Mouse (Mus musculus) intestine, postnatal 0 days (tissue): ENCODE results near the gene Slc26a5. TPM values are rescaled to one million over a fixed set of nuclear protein-coding genes. Genes with fewer than 3 reads are reported as not detected.

ENCODE experiments used
- ATAC-seq: fragments of 200-750 bp; cut with Nextera tagmentation; 2 replicates; pipeline ENCODE4 v1.8.0; 2017; ENCODE audit warnings: mild to moderate bottlenecking, moderate TSS enrichment, moderate library complexity
- H3K27ac ChIP-seq: fragments of 300-500 bp; sonication (generic); 2 replicates; pipeline ENCODE4 v1.5.1; 2014; ENCODE audit warnings: mild to moderate bottlenecking, low read depth, low read length, moderate library complexity
- H3K27me3 ChIP-seq: fragments of 300-500 bp; sonication (generic); replicated peaks from 2 replicates; pipeline ENCODE4 v1.6.1; 2014; ENCODE audit warnings: low read length, mixed read lengths; ENCODE audit not compliant: control insufficient read depth, insufficient read depth
- H3K36me3 ChIP-seq: fragments of 300-500 bp; sonication (generic); 2 replicates; pipeline ENCODE4 v1.6.1; 2014; ENCODE audit warnings: mild to moderate bottlenecking, moderate library complexity; ENCODE audit not compliant: control insufficient read depth, insufficient read depth
- H3K4me1 ChIP-seq: fragments of 300-500 bp; sonication (generic); replicated peaks from 2 replicates; pipeline ENCODE4 v1.6.1; 2014; ENCODE audit warnings: antibody characterized with exemption, low read length, mixed read lengths; ENCODE audit not compliant: control insufficient read depth, insufficient read depth
- H3K4me2 ChIP-seq: fragments of 300-500 bp; sonication (generic); replicated peaks from 2 replicates; pipeline ENCODE4 v1.6.1; 2014; ENCODE audit warnings: low read depth, mild to moderate bottlenecking, moderate library complexity
- H3K4me3 ChIP-seq: fragments of 300-500 bp; sonication (generic); 2 replicates; pipeline ENCODE4 v1.5.1; 2014; ENCODE audit warnings: low read depth, low read length
- H3K9ac ChIP-seq: fragments of 300-500 bp; sonication (generic); 2 replicates; pipeline ENCODE4 v1.6.1; 2014; ENCODE audit warnings: mild to moderate bottlenecking, low read depth, low read length
- H3K9me3 ChIP-seq: fragments of 300-500 bp; sonication (generic); 2 replicates; pipeline ENCODE4 v1.6.1; 2016; ENCODE audit warnings: mixed run types; ENCODE audit not compliant: control insufficient read depth
- CTCF ChIP-seq: sonication (generic); IDR thresholded peaks from 2 replicates; pipeline ENCODE4 v1.5.1; 2016; ENCODE audit warnings: low read depth, mild to moderate bottlenecking, control low read depth, antibody characterized with exemption, moderate library complexity
- WGBS: fragments of 180-500 bp; shearing (Covaris S2); extraction: QIAGEN DNeasy Blood & Tissue Kit; methylation state at CpG from one replicate; pipeline ENCODE4 v1.1.7; 2014; 5-methylcytosine and 5-hydroxymethylcytosine counted together
- polyA plus RNA-seq: library from polyadenylated mRNA; unstranded; fragments of >200 nt; fragmentation: Nextera tagmentation; extraction: Ambion mirVana; gene quantifications from 2 replicates; pipeline ENCODE4 v1.2.1, GENCODE M21; 2015

The Slc26a5 gene
- polyA plus RNA-seq, 1 experiment from 2014 or later, result 0.07 TPM

DNA sequence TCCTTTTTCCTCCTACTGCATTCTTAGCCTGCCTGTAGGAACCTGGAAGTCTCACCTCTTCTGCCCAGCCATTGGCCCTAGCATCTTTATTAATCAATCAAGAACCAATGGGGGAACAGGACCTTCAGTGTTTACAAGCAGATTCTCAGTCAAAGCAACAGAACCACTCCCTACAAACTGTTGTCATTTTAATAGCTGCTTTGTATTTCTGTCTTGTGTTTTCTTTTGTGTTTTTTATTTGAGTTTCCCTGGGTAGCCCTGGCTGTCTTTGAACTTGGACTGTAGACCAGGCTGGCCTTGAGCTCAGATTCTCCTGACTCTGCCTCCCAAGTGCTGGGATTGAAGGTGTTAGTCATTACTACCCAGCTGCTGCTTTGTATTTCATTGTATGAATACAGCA lies 73.2 kb downstream of the Slc26a5 start:
- no peak for ATAC-seq
- H3K4me2 ChIP-seq, result no peak overlapping the region
- no peaks in the 10 kb centered on the region for H3K9me3 ChIP-seq
- no peak overlapping the region for H3K27ac ChIP-seq
- H3K4me1 ChIP-seq, result no peaks in the 10 kb centered on the region
- peaks cover 20% of the 10 kb centered on the region for H3K36me3 ChIP-seq
- no peak overlapping the region for H3K4me3 ChIP-seq
- H3K27me3 ChIP-seq, result no peaks in the 10 kb centered on the region
- TF ChIP-seq CTCF, result no peak
- no peak overlapping the region for H3K9ac ChIP-seq

DNA sequence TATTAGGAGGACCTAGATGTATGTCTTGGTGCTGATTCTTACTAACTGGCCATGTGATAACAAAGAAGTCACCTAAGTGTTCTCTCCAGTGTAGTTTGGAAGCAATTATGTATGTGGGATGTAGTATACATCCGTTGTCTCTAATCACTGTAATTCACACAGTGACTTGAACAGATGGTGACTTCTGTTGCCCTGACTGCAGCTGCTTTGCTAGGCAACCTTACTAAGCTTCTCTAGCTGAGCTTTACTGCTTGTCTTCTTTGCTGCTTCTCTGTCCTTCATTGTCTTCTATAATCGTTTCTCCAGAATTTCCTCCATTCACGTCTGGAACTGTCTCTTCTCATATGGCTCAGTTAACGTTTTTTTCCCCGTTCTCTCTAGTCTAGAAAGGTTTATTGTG lies 76.3 kb downstream of the Slc26a5 start:
- no peaks in the 10 kb centered on the region for H3K27me3 ChIP-seq
- H3K9ac ChIP-seq, result no peak overlapping the region
- no peaks in the 10 kb centered on the region for H3K9me3 ChIP-seq
- no peak overlapping the region for H3K4me3 ChIP-seq
- TF ChIP-seq CTCF, result no peak
- H3K4me1 ChIP-seq, result no peaks in the 10 kb centered on the region
- H3K4me2 ChIP-seq, result no peak overlapping the region
- 67% methylated on average over 5 of the region's 5 CpGs for WGBS
- H3K36me3 ChIP-seq, result no peaks in the 10 kb centered on the region; the same call in none of the 2 replicates
- ATAC-seq, result no peak
- no peak overlapping the region for H3K27ac ChIP-seq

DNA sequence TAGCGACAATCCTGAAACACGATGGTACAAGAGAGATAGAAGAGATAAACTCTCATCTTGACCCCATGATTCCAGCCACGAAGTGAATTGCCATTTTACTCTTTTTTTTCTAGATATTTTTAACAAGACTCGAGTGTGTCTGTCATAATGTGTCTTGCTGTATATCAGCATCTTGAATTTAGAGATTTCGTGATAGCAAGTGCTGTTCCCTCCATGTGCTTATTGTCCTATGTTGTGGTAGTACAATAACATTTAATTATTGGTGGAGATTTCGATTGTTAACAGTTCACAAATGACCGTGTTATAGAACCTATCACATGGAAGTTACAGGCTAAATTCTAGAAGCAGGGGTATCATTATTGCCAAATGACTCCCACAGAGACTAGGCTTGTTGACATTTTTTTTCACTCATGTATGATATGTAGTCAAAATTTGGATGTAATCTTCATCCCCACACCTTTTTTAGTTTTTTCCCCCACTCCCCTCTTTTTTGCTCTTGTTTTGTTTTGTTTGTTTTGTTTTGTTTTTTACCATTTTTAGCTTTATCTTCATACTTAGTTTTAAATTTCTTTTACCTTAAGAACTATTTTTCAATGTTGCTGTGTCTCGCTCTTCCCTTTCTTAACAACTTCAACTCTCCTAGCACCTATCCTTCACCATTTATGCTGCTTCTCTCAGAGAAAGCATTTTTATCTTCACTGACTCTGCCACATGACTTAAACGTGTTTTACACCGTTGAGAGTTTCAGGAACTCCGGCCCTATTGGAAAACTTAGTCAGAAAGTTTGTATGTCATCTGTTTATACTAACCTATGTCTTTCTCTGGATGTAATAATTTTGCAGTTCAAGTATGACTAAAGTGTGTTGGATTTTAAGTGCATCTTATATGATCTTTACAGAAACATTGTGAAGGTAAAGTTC lies 78.0 kb downstream of the Slc26a5 start:
- H3K9ac ChIP-seq, result peak overlapping the region; percentile 96

DNA sequence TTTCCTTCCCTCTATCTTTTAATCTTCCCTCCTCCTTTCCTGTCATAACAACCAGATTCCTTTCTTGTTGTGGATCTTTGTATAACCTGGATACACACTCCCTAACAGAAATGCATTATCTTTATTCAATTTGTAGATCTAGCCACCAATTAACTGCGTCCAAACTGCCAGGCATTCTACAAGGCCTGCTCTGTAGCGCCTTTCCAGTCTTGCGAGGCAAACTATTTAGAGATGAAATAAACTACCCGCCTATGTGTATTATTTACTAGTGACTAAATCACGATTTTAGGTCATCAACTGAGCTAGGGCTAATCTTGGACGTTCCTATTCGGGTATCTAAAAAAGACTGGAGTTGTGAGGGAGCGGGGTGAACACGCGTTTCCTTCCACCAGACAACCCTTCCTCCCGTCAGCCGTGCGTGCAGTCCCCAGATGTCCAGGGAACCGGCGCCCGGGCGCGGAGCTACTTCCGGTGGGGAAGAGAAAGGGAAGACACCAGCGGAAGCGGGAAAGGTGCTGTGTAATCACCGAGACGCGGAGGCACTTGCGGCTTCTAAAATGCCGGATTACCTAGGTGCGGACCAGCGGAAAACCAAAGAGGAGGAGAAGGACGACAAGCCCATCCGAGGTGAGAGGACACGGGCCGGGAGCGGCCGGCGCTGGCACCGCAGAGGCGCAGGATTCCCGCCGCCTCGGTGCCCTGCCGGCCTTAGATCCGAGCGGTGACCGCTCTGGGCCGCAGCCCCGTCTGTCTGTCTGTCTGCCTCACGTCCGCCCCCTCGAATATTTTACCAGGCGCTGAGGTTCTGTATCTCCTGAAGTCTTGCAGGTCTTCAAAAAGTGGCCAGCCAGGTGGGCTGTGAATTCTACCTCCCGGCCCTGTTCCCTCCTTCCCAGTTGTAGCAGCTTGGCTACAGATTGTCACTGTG lies 78.9 kb downstream of the Slc26a5 start:
- no peaks in the 10 kb centered on the region for H3K4me1 ChIP-seq
- peaks cover 13% of the 10 kb centered on the region for H3K36me3 ChIP-seq
- H3K9ac ChIP-seq, result peak overlapping the region; percentile 96
- 1% methylated on average over 50 of the region's 51 CpGs for WGBS
- H3K9me3 ChIP-seq, result no peaks in the 10 kb centered on the region
- ATAC-seq, result peak; percentile 90
- H3K4me3 ChIP-seq, result peak overlapping the region; percentile 90
- peak overlapping the region; percentile 82 for H3K27ac ChIP-seq
- H3K27me3 ChIP-seq, result no peaks in the 10 kb centered on the region
- peak overlapping the region; percentile 71 for H3K4me2 ChIP-seq
- TF ChIP-seq CTCF, result no peak

More for the DNA sequence above, 78.0 kb downstream of the Slc26a5 start:
- Histone ChIP-seq H3K4me1 (no peaks in the 10 kb centered on the region), H3K9me3 (no peaks in the 10 kb centered on the region), H3K27ac (peak overlapping the region; percentile 82; the same call in 1 of the 2 replicates), H3K27me3 (no peaks in the 10 kb centered on the region), H3K4me2 (peak overlapping the region; percentile 71), H3K4me3 (peak overlapping the region; percentile 90), H3K36me3 (peaks cover 4% of the 10 kb centered on the region)
- no peak for TF ChIP-seq CTCF
- no peak for ATAC-seq
- WGBS, result 29% methylated on average over 11 of the region's 11 CpGs

DNA sequence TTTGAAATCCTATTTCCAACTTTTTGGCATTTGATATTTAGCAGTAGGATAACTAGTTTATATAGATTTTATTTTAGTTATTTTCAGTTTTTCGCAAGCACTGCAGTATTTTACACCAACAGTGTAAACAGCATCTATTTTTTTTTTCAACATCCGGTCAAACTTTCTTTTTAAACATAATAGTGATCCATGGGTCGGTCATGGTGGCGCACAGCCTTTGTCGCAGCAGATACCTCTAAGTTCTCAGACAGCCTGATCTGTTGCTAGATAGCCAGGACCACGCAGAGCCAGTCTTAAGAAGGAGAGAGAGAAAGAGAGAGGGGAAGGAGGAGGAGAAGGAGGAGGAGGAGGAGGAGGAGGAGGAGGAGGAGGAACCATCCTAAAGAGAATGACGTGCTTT lies 79.6 kb downstream of the Slc26a5 start:
- no peak overlapping the region for H3K4me3 ChIP-seq

DNA sequence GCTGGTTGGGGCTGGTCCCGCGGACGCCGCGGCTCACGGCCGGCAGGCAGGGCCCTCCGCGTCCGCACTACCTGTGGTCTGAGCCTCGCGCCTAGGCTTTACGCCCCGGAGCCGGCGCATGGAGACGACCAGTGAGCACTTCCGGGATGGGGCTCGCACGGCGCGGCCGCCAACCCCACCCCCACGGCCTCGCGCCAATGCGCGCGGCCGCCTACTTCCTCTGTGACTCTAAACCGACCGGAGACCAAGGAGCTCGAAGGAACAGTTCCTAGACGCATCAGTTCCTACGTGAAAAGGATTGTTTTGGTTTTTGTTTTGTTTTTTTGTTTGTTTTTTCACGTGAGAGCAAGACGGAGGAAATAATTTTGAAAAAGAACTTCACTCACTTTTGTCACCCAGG lies 80.4 kb downstream of the Slc26a5 start, which contains the start of the genes Dnajc2 and Psmc2:
Gene Dnajc2, minus strand, starts transcription at position 199 of the 400 bp plus-strand sequence.
Gene Psmc2, plus strand, starts transcription at position 231 of the 400 bp plus-strand sequence.
- Histone ChIP-seq H3K4me1 (no peaks in the 10 kb centered on the region), H3K9me3 (no peaks in the 10 kb centered on the region), H3K27me3 (no peaks in the 10 kb centered on the region), H3K4me2 (peak within 1 kb of the TSS; percentile 96), H3K36me3 (peaks cover 24% of the 10 kb centered on the region), H3K27ac (peak within 1 kb of the TSS; percentile 74), H3K9ac (peak within 1 kb of the TSS; percentile 83), H3K4me3 (peak within 1 kb of the TSS; percentile 97)
- WGBS, result under 1% methylated on average over 37 of the region's 37 CpGs
- no peak for TF ChIP-seq CTCF
- peak; percentile 94 for ATAC-seq

More for the DNA sequence above, 79.6 kb downstream of the Slc26a5 start:
- 81% methylated on average over 7 of the region's 7 CpGs for WGBS
- no peaks in the 10 kb centered on the region for H3K4me1 ChIP-seq
- TF ChIP-seq CTCF, result no peak
- H3K36me3 ChIP-seq, result peaks cover 18% of the 10 kb centered on the region
- H3K27me3 ChIP-seq, result no peaks in the 10 kb centered on the region
- H3K9ac ChIP-seq, result no peak overlapping the region
- no peaks in the 10 kb centered on the region for H3K9me3 ChIP-seq
- ATAC-seq, result no peak
- peak overlapping the region; percentile 96 for H3K4me2 ChIP-seq
- no peak overlapping the region for H3K27ac ChIP-seq
